Mouse (Mus musculus) small intestine, adult 2 months (tissue): Measurements from ENCODE around the gene D2hgdh.

Experiments
- CTCF ChIP-seq: fragments of 200-500 bp; IDR thresholded peaks from 2 replicates; pipeline ENCODE4 v1.5.1; 2012; ENCODE audit warnings: low read depth, mild to moderate bottlenecking, control low read depth, inconsistent platforms, low read length, moderate library complexity, mixed read lengths; ENCODE audit not compliant: insufficient replicate concordance, insufficient read length; ENCODE audit errors: extremely low read depth
- POLR2A ChIP-seq: fragments of 200-500 bp; IDR thresholded peaks from 2 replicates; pipeline ENCODE4 v1.6.1; 2012; ENCODE audit warnings: low read depth, mild to moderate bottlenecking, control low read depth, inconsistent platforms, low read length, moderate library complexity

DNA sequence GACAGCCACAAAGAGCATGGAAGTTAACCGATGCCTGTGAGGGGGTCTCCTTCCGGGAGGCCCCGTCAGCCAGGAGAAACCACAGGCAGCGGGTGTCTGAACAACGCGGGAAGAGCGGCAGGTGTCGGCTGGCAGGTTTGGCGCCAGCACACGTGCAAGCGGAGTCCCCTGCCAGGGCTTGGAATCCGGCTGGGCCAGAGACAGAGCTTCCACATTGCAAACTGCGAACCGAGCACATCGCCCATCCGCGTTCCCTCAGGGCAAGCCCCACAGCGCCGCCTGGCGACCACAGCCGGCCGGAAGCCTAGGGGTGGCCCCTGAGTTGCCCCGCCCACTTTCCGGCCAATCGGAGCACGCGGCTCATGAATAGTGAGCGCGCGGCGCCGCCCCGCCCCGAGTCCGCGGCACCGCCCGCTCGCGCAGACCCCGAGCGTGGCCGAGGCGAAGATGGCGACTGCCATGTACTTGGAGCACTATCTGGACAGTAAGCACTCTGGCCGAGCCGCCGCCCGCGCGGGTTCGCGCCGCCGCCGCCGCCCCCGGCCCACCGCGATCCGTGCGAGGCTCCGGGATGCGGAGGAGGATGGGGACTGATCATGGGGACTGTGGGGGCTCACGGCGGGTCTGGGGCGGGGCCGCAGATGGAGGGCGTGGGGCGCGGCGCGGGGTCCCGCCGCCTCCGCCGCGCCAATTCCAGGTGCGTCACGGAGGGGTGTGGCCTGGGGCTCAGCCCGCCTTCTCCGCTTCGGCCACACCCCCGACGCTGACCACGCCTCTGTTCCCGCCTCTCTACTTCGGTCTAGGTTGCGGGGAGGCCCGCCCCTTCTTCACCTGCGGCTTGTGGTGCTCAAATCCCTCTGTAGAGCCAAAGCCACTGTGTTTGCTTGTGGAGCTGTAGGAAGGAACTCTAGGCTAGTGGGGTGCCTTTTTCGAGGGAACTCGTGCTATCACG, 20.9 kb upstream of the D2hgdh start, which contains the start of gene Ing5:
- TF ChIP-seq CTCF (peak; percentile 93), POLR2A (peak; percentile 67)
